Mouse (Mus musculus) lung, embryonic 15.5 days (tissue): ENCODE measurements at regions not wholly inside any gene's neighbourhood (a gene's known extent, or its start where the extent isn't known, plus 50 kb on each side); places are given as distances from the start of the nearest gene placed in this dataset.

Experiments used
- ATAC-seq: fragments of 200-750 bp; cut with Nextera tagmentation; 2 replicates; pipeline ENCODE4 v1.8.0; 2017; ENCODE audit warnings: moderate number of reproducible peaks, borderline replicate concordance; ENCODE audit not compliant: low FRiP score, low TSS enrichment; ENCODE audit errors: extremely low read depth
- H3K27ac ChIP-seq: fragments of 300-500 bp; sonication (generic); 2 replicates; pipeline ENCODE4 v1.5.1; 2015; ENCODE audit warnings: moderate library complexity, mild to moderate bottlenecking, inconsistent platforms
- H3K27me3 ChIP-seq: fragments of 300-500 bp; sonication (generic); 2 replicates; pipeline ENCODE4 v1.6.1; 2015; ENCODE audit warnings: inconsistent platforms
- H3K36me3 ChIP-seq: fragments of 300-500 bp; sonication (generic); 2 replicates; pipeline ENCODE4 v1.6.1; 2015; ENCODE audit warnings: inconsistent platforms
- H3K4me1 ChIP-seq: fragments of 300-500 bp; sonication (generic); 2 replicates; pipeline ENCODE4 v1.6.1; 2015; ENCODE audit warnings: inconsistent platforms
- H3K4me2 ChIP-seq: fragments of 300-500 bp; sonication (generic); 2 replicates; pipeline ENCODE4 v1.6.1; 2015; ENCODE audit warnings: inconsistent platforms, mild to moderate bottlenecking, moderate library complexity
- H3K4me3 ChIP-seq: fragments of 300-500 bp; sonication (generic); 2 replicates; pipeline ENCODE4 v1.5.1; 2015; ENCODE audit warnings: mild to moderate bottlenecking, inconsistent platforms
- H3K9ac ChIP-seq: fragments of 300-500 bp; sonication (generic); 2 replicates; pipeline ENCODE4 v1.6.1; 2015; ENCODE audit warnings: inconsistent platforms
- H3K9me3 ChIP-seq: fragments of 300-500 bp; sonication (generic); 2 replicates; pipeline ENCODE4 v1.6.1; 2016; ENCODE audit warnings: inconsistent platforms
- WGBS: fragments of 180-500 bp; shearing (Covaris S2); methylation state at CpG from one replicate; pipeline ENCODE4 v1.1.7; 2015; 5-methylcytosine and 5-hydroxymethylcytosine counted together

- 90% methylated on average over 6 of the region's 6 CpGs for WGBS
- Histone ChIP-seq H3K27me3 (no peaks in the 10 kb centered on the region), H3K9me3 (no peaks in the 10 kb centered on the region), H3K36me3 (no peaks in the 10 kb centered on the region), H3K9ac (no peak overlapping the region), H3K27ac (no peak overlapping the region), H3K4me1 (no peaks in the 10 kb centered on the region), H3K4me3 (no peak overlapping the region), H3K4me2 (no peak overlapping the region)
- ATAC-seq = no peak
Observed at GRCm38 (mm10) chr14:102878572-102878971, 103.9 kb downstream of the Kctd12 start.

GRCm38 (mm10) chr14:102868160-102868559, 114.3 kb downstream of the Kctd12 start:
- no peaks in the 10 kb centered on the region for H3K4me1 ChIP-seq
- H3K36me3 ChIP-seq = no peaks in the 10 kb centered on the region
- no peak overlapping the region for H3K4me3 ChIP-seq
- no peaks in the 10 kb centered on the region for H3K9me3 ChIP-seq
- H3K27me3 ChIP-seq = no peaks in the 10 kb centered on the region
- H3K27ac ChIP-seq = no peak overlapping the region
- no peak overlapping the region for H3K4me2 ChIP-seq
- no peak overlapping the region for H3K9ac ChIP-seq
- no peak for ATAC-seq
- WGBS = 83% methylated on average over 1 of the region's 1 CpGs

- Histone ChIP-seq H3K4me3 (no peak overlapping the region), H3K27ac (no peak overlapping the region), H3K27me3 (no peaks in the 10 kb centered on the region), H3K4me1 (no peaks in the 10 kb centered on the region), H3K9ac (no peak overlapping the region), H3K4me2 (no peak overlapping the region), H3K36me3 (no peaks in the 10 kb centered on the region), H3K9me3 (no peaks in the 10 kb centered on the region)
- ATAC-seq = no peak
- WGBS = 75% methylated on average over 2 of the region's 2 CpGs
Observed at GRCm38 (mm10) chr14:102867697-102868096, 114.7 kb downstream of the Kctd12 start.

GRCm38 (mm10) chr14:102866511-102866910, 115.9 kb downstream of the Kctd12 start:
- Histone ChIP-seq H3K4me3 (no peak overlapping the region), H3K9ac (no peak overlapping the region), H3K4me1 (no peaks in the 10 kb centered on the region), H3K27ac (no peak overlapping the region), H3K36me3 (no peaks in the 10 kb centered on the region), H3K9me3 (no peaks in the 10 kb centered on the region), H3K27me3 (no peaks in the 10 kb centered on the region), H3K4me2 (no peak overlapping the region)
- ATAC-seq = no peak
- WGBS = 45% methylated on average over 1 of the region's 1 CpGs

GRCm38 (mm10) chr14:102861694-102862093, 120.7 kb downstream of the Kctd12 start:
- Histone ChIP-seq H3K4me2 (no peak overlapping the region), H3K9me3 (no peaks in the 10 kb centered on the region), H3K36me3 (no peaks in the 10 kb centered on the region), H3K9ac (no peak overlapping the region), H3K4me1 (no peaks in the 10 kb centered on the region), H3K4me3 (no peak overlapping the region), H3K27me3 (no peaks in the 10 kb centered on the region), H3K27ac (no peak overlapping the region)
- ATAC-seq = no peak
- WGBS = 89% methylated on average over 1 of the region's 1 CpGs

GRCm38 (mm10) chr14:102859361-102859871, 123.0 kb downstream of the Kctd12 start:
- Histone ChIP-seq H3K27ac (0 out of 2 replicates have a peak overlapping the region, but pooled peaks have one; percentile 7), H3K27me3 (no peaks in the 10 kb centered on the region), H3K9ac (no peak overlapping the region), H3K4me2 (no peak overlapping the region), H3K4me1 (peaks cover 4% of the 10 kb centered on the region; the same call in 1 of the 2 replicates), H3K9me3 (no peaks in the 10 kb centered on the region), H3K4me3 (no peak overlapping the region), H3K36me3 (no peaks in the 10 kb centered on the region)
- peak; percentile 65; the same call in 1 of the 2 replicates for ATAC-seq
- 30% methylated on average over 4 of the region's 4 CpGs for WGBS

GRCm38 (mm10) chr14:102855264-102855840, 127.1 kb downstream of the Kctd12 start:
- 55% methylated on average over 7 of the region's 7 CpGs for WGBS
- Histone ChIP-seq H3K9me3 (no peaks in the 10 kb centered on the region), H3K4me2 (no peak overlapping the region), H3K27me3 (no peaks in the 10 kb centered on the region), H3K9ac (no peak overlapping the region), H3K36me3 (no peaks in the 10 kb centered on the region), H3K4me3 (no peak overlapping the region), H3K4me1 (peaks cover 4% of the 10 kb centered on the region; the same call in 1 of the 2 replicates), H3K27ac (no peak overlapping the region)
- no peak for ATAC-seq

GRCm38 (mm10) chr14:102843700-102844099, 138.7 kb downstream of the Kctd12 start:
- no peaks in the 10 kb centered on the region for H3K27me3 ChIP-seq
- H3K4me3 ChIP-seq = no peak overlapping the region
- ATAC-seq = no peak
- no peaks in the 10 kb centered on the region for H3K4me1 ChIP-seq
- no peaks in the 10 kb centered on the region for H3K36me3 ChIP-seq
- H3K9ac ChIP-seq = no peak overlapping the region
- H3K9me3 ChIP-seq = no peaks in the 10 kb centered on the region
- H3K4me2 ChIP-seq = no peak overlapping the region
- WGBS = 66% methylated on average over 3 of the region's 3 CpGs
- H3K27ac ChIP-seq = no peak overlapping the region

- no peaks in the 10 kb centered on the region for H3K9me3 ChIP-seq
- H3K4me3 ChIP-seq = no peak overlapping the region
- no peaks in the 10 kb centered on the region for H3K27me3 ChIP-seq
- H3K36me3 ChIP-seq = no peaks in the 10 kb centered on the region
- no peaks in the 10 kb centered on the region for H3K4me1 ChIP-seq
- no peak overlapping the region for H3K9ac ChIP-seq
- H3K27ac ChIP-seq = no peak overlapping the region
- no peak overlapping the region for H3K4me2 ChIP-seq
- peak; percentile 27; the same call in 1 of the 2 replicates for ATAC-seq
- 32% methylated on average over 1 of the region's 1 CpGs for WGBS
Observed at GRCm38 (mm10) chr14:102837602-102838001, 144.8 kb downstream of the Kctd12 start.

- 72% methylated on average over 11 of the region's 11 CpGs for WGBS
- H3K27me3 ChIP-seq = no peaks in the 10 kb centered on the region
- no peak overlapping the region for H3K4me2 ChIP-seq
- H3K9me3 ChIP-seq = no peaks in the 10 kb centered on the region
- ATAC-seq = no peak
- no peaks in the 10 kb centered on the region for H3K4me1 ChIP-seq
- no peak overlapping the region for H3K4me3 ChIP-seq
- no peaks in the 10 kb centered on the region for H3K36me3 ChIP-seq
- no peak overlapping the region for H3K9ac ChIP-seq
- no peak overlapping the region for H3K27ac ChIP-seq
Observed at GRCm38 (mm10) chr14:102835118-102835769, 147.2 kb downstream of the Kctd12 start.

- Histone ChIP-seq H3K36me3 (no peaks in the 10 kb centered on the region), H3K4me2 (no peak overlapping the region), H3K9ac (no peak overlapping the region), H3K27me3 (no peaks in the 10 kb centered on the region), H3K9me3 (no peaks in the 10 kb centered on the region), H3K27ac (no peak overlapping the region), H3K4me3 (no peak overlapping the region), H3K4me1 (no peaks in the 10 kb centered on the region)
- 79% methylated on average over 3 of the region's 3 CpGs for WGBS
- ATAC-seq = no peak
Observed at GRCm38 (mm10) chr14:102828442-102828841, 154.0 kb downstream of the Kctd12 start.

- Histone ChIP-seq H3K27me3 (no peaks in the 10 kb centered on the region), H3K36me3 (no peaks in the 10 kb centered on the region), H3K4me3 (no peak overlapping the region), H3K9ac (no peak overlapping the region), H3K9me3 (no peaks in the 10 kb centered on the region), H3K27ac (no peak overlapping the region), H3K4me2 (no peak overlapping the region), H3K4me1 (no peaks in the 10 kb centered on the region)
- ATAC-seq = no peak
- WGBS = 69% methylated on average over 7 of the region's 7 CpGs
Observed at GRCm38 (mm10) chr14:102827756-102828384, 154.6 kb downstream of the Kctd12 start.
